Mouse (Mus musculus): ENCODE results near the gene Sh3glb2. TPM values are rescaled to one million over a fixed set of nuclear protein-coding genes. Genes with fewer than 3 reads are reported as not detected.

Sh3glb2 gene
- polyA plus RNA-seq, 1 experiment from 2014 or later = 208 TPM

GRCm38 (mm10) chr2:30355861-30356260 is 3.3 kb downstream of the Sh3glb2 start:
- Histone ChIP-seq H3K9me3 (ENCODE audit: control insufficient read depth, low read length) (no peaks in the 10 kb centered on the region), H3K9ac (ENCODE audit: low read depth, low read length) (no peak overlapping the region), H3K27me3 (replicated peaks; ENCODE audit: control insufficient read depth, insufficient read depth, low read length) (no peaks in the 10 kb centered on the region), H3K4me3 (ENCODE audit: low read length) (no peak overlapping the region), H3K4me1 (ENCODE audit: control insufficient read depth, insufficient read depth, low read depth, low read length) (peaks cover 32% of the 10 kb centered on the region), H3K36me3 (ENCODE audit: control insufficient read depth, insufficient read depth, low read length) (peaks cover 19% of the 10 kb centered on the region), H3K27ac (ENCODE audit: low read depth, low read length) (no peak overlapping the region), H3K4me2 (ENCODE audit: low read length) (no peak overlapping the region)
- 46% methylated on average over 4 of the region's 4 CpGs for WGBS
- no peak for ATAC-seq

GRCm38 (mm10) chr2:30351149-30351548 is 8.0 kb downstream of the Sh3glb2 start:
- 69% methylated on average over 2 of the region's 2 CpGs for WGBS
- no peak overlapping the region for H3K4me2 ChIP-seq (ENCODE audit: low read length)
- no peaks in the 10 kb centered on the region for H3K27me3 ChIP-seq (replicated peaks; ENCODE audit: control insufficient read depth, insufficient read depth, low read length)
- no peak overlapping the region for H3K27ac ChIP-seq (ENCODE audit: low read depth, low read length)
- peaks cover 55% of the 10 kb centered on the region for H3K36me3 ChIP-seq (ENCODE audit: control insufficient read depth, insufficient read depth, low read length)
- no peak for ATAC-seq
- no peak overlapping the region for H3K9ac ChIP-seq (ENCODE audit: low read depth, low read length)
- no peak overlapping the region for H3K4me3 ChIP-seq (ENCODE audit: low read length)
- no peaks in the 10 kb centered on the region for H3K9me3 ChIP-seq (ENCODE audit: control insufficient read depth, low read length)
- peaks cover 6% of the 10 kb centered on the region for H3K4me1 ChIP-seq (ENCODE audit: control insufficient read depth, insufficient read depth, low read depth, low read length)

GRCm38 (mm10) chr2:30349196-30349595 is 9.9 kb downstream of the Sh3glb2 start:
- Histone ChIP-seq H3K4me1 (ENCODE audit: control insufficient read depth, insufficient read depth, low read depth, low read length) (no peaks in the 10 kb centered on the region), H3K36me3 (ENCODE audit: control insufficient read depth, insufficient read depth, low read length) (peaks cover 55% of the 10 kb centered on the region), H3K9me3 (ENCODE audit: control insufficient read depth, low read length) (no peaks in the 10 kb centered on the region), H3K4me2 (ENCODE audit: low read length) (no peak overlapping the region), H3K27me3 (replicated peaks; ENCODE audit: control insufficient read depth, insufficient read depth, low read length) (no peaks in the 10 kb centered on the region), H3K27ac (ENCODE audit: low read depth, low read length) (no peak overlapping the region), H3K4me3 (ENCODE audit: low read length) (no peak overlapping the region), H3K9ac (ENCODE audit: low read depth, low read length) (no peak overlapping the region)
- ATAC-seq = no peak
- 89% methylated on average over 6 of the region's 6 CpGs for WGBS

- no peaks in the 10 kb centered on the region for H3K9me3 ChIP-seq (ENCODE audit: control insufficient read depth, low read length)
- WGBS = 88% methylated on average over 7 of the region's 7 CpGs
Measured at GRCm38 (mm10) chr2:30345971-30346676, 13.0 kb downstream of the Sh3glb2 start.

GRCm38 (mm10) chr2:30343601-30344137 is 15.5 kb downstream of the Sh3glb2 start:
- Histone ChIP-seq H3K4me1 (ENCODE audit: control insufficient read depth, insufficient read depth, low read depth, low read length) (no peaks in the 10 kb centered on the region), H3K4me2 (ENCODE audit: low read length) (no peak overlapping the region), H3K36me3 (ENCODE audit: control insufficient read depth, insufficient read depth, low read length) (peaks cover 56% of the 10 kb centered on the region), H3K9ac (ENCODE audit: low read depth, low read length) (no peak overlapping the region), H3K9me3 (ENCODE audit: control insufficient read depth, low read length) (no peaks in the 10 kb centered on the region), H3K27ac (ENCODE audit: low read depth, low read length) (no peak overlapping the region), H3K4me3 (ENCODE audit: low read length) (no peak overlapping the region), H3K27me3 (replicated peaks; ENCODE audit: control insufficient read depth, insufficient read depth, low read length) (no peaks in the 10 kb centered on the region)
- ATAC-seq = peak; percentile 27; the same call in 1 of the 2 replicates
- WGBS = 62% methylated on average over 14 of the region's 14 CpGs

More at GRCm38 (mm10) chr2:30345971-30346676, 13.0 kb downstream of the Sh3glb2 start:
- ATAC-seq = no peak
- H3K4me3 ChIP-seq (ENCODE audit: low read length) = no peak overlapping the region
- no peak overlapping the region for H3K27ac ChIP-seq (ENCODE audit: low read depth, low read length)
- H3K9ac ChIP-seq (ENCODE audit: low read depth, low read length) = no peak overlapping the region
- no peaks in the 10 kb centered on the region for H3K4me1 ChIP-seq (ENCODE audit: control insufficient read depth, insufficient read depth, low read depth, low read length)
- no peak overlapping the region for H3K4me2 ChIP-seq (ENCODE audit: low read length)
- H3K27me3 ChIP-seq (replicated peaks; ENCODE audit: control insufficient read depth, insufficient read depth, low read length) = no peaks in the 10 kb centered on the region
- peaks cover 59% of the 10 kb centered on the region for H3K36me3 ChIP-seq (ENCODE audit: control insufficient read depth, insufficient read depth, low read length)

GRCm38 (mm10) chr2:30342544-30342943 is 16.6 kb downstream of the Sh3glb2 start:
- no peak for ATAC-seq
- Histone ChIP-seq H3K4me2 (ENCODE audit: low read length) (no peak overlapping the region), H3K4me3 (ENCODE audit: low read length) (no peak overlapping the region), H3K9me3 (ENCODE audit: control insufficient read depth, low read length) (no peaks in the 10 kb centered on the region), H3K9ac (ENCODE audit: low read depth, low read length) (no peak overlapping the region), H3K27ac (ENCODE audit: low read depth, low read length) (no peak overlapping the region), H3K27me3 (replicated peaks; ENCODE audit: control insufficient read depth, insufficient read depth, low read length) (no peaks in the 10 kb centered on the region), H3K4me1 (ENCODE audit: control insufficient read depth, insufficient read depth, low read depth, low read length) (no peaks in the 10 kb centered on the region), H3K36me3 (ENCODE audit: control insufficient read depth, insufficient read depth, low read length) (peaks cover 52% of the 10 kb centered on the region)
- WGBS = 91% methylated on average over 7 of the region's 7 CpGs

- peaks cover 52% of the 10 kb centered on the region for H3K36me3 ChIP-seq (ENCODE audit: control insufficient read depth, insufficient read depth, low read length)
- H3K27ac ChIP-seq (ENCODE audit: low read depth, low read length) = no peak overlapping the region
- H3K4me3 ChIP-seq (ENCODE audit: low read length) = no peak overlapping the region
- H3K27me3 ChIP-seq (replicated peaks; ENCODE audit: control insufficient read depth, insufficient read depth, low read length) = no peaks in the 10 kb centered on the region
- no peak for ATAC-seq
- H3K4me1 ChIP-seq (ENCODE audit: control insufficient read depth, insufficient read depth, low read depth, low read length) = no peaks in the 10 kb centered on the region
- WGBS = 93% methylated on average over 3 of the region's 3 CpGs
- H3K9ac ChIP-seq (ENCODE audit: low read depth, low read length) = no peak overlapping the region
- H3K4me2 ChIP-seq (ENCODE audit: low read length) = no peak overlapping the region
- no peaks in the 10 kb centered on the region for H3K9me3 ChIP-seq (ENCODE audit: control insufficient read depth, low read length)
Measured at GRCm38 (mm10) chr2:30342061-30342460, 17.1 kb downstream of the Sh3glb2 start.

GRCm38 (mm10) chr2:30337179-30337578 is 22.0 kb downstream of the Sh3glb2 start:
- 87% methylated on average over 12 of the region's 12 CpGs for WGBS
- no peak overlapping the region for H3K27ac ChIP-seq (ENCODE audit: low read depth, low read length)
- H3K4me1 ChIP-seq (ENCODE audit: control insufficient read depth, insufficient read depth, low read depth, low read length) = no peaks in the 10 kb centered on the region
- H3K4me3 ChIP-seq (ENCODE audit: low read length) = no peak overlapping the region
- no peaks in the 10 kb centered on the region for H3K27me3 ChIP-seq (replicated peaks; ENCODE audit: control insufficient read depth, insufficient read depth, low read length)
- H3K4me2 ChIP-seq (ENCODE audit: low read length) = no peak overlapping the region
- no peak overlapping the region for H3K9ac ChIP-seq (ENCODE audit: low read depth, low read length)
- no peaks in the 10 kb centered on the region for H3K9me3 ChIP-seq (ENCODE audit: control insufficient read depth, low read length)
- no peak for ATAC-seq
- peaks cover 64% of the 10 kb centered on the region for H3K36me3 ChIP-seq (ENCODE audit: control insufficient read depth, insufficient read depth, low read length)

GRCm38 (mm10) chr2:30336174-30336915 is 22.8 kb downstream of the Sh3glb2 start:
- no peak for ATAC-seq
- H3K4me3 ChIP-seq (ENCODE audit: low read length) = no peak overlapping the region
- no peak overlapping the region for H3K4me2 ChIP-seq (ENCODE audit: low read length)
- no peak overlapping the region for H3K9ac ChIP-seq (ENCODE audit: low read depth, low read length)
- H3K36me3 ChIP-seq (ENCODE audit: control insufficient read depth, insufficient read depth, low read length) = peaks cover 61% of the 10 kb centered on the region
- no peaks in the 10 kb centered on the region for H3K4me1 ChIP-seq (ENCODE audit: control insufficient read depth, insufficient read depth, low read depth, low read length)
- H3K27me3 ChIP-seq (replicated peaks; ENCODE audit: control insufficient read depth, insufficient read depth, low read length) = no peaks in the 10 kb centered on the region
- no peak overlapping the region for H3K27ac ChIP-seq (ENCODE audit: low read depth, low read length)
- H3K9me3 ChIP-seq (ENCODE audit: control insufficient read depth, low read length) = no peaks in the 10 kb centered on the region
- WGBS = 84% methylated on average over 16 of the region's 16 CpGs
